Mouse (Mus musculus) neutrophil, adult 5-6 weeks (primary cell): Measurements from ENCODE around the gene Mrpl35. TPM values are rescaled to one million over a fixed set of nuclear protein-coding genes. Genes with fewer than 3 reads are reported as not detected.
"Not testable (repeated sequence)": the region's sequence is repeated elsewhere in the genome, so short reads cannot be mapped to it uniquely, and the experiment has no call there.

ENCODE experiments used
- ATAC-seq: fragments of 151-379, 151-347 bp; 2 replicates; pipeline ENCODE4 v1.8.0; 2017; ENCODE audit warnings: mild to moderate bottlenecking, moderate TSS enrichment; ENCODE audit not compliant: insufficient number of reproducible peaks, poor library complexity, low FRiP score, severe bottlenecking; ENCODE audit errors: extremely low read depth
- total RNA-seq: library from RNA; stranded (forward); fragments of 200-1000 nt; gene quantifications from 2 replicates; pipeline ENCODE4 v1.2.3, GENCODE M21; 2017

Gene Mrpl35
- 2.8 and 6.2 TPM in 2 replicates for total RNA-seq

DNA sequence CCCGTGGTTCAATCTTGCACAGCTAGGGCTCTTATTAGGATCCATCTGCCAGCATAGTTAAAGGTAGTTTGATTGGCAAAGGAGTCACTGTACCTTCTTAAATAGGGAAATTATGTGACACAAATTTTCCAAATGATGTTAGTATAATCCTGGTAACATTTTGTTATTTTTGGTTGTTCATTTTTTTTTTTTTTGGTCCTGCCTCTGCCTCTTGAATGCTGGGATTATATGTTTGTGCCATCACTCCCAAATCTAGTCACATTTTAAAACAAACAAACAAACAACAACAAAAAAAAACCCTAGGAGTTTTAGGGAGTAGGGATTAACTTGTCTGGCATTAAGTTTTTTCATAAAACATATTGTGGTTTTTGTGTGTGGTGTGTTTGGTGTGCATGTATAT is at the start of gene Mrpl35:
Gene Mrpl35 (minus strand): TSS at position 101 of the 400 bp plus-strand sequence.
- ATAC-seq = no peak

DNA sequence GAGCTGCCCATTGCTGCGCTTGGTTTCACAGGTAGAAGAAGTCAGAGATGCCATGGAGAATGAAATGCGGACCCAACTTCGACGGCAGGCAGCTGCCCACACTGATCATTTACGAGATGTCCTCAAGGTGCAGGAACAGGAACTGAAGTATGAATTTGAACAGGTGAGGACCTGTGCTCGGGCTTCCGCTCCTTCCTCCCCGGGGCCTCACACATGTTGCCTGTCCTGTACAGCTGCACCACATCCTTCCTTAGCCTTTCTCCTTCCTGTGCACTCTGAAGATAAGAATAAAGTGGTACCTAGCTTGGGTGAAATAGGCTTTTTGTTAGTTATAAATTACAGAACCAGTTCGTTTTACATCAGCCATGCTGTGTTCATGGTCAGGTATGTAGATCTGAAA is 44.6 kb upstream of the Mrpl35 start:
- ATAC-seq = no peak

DNA sequence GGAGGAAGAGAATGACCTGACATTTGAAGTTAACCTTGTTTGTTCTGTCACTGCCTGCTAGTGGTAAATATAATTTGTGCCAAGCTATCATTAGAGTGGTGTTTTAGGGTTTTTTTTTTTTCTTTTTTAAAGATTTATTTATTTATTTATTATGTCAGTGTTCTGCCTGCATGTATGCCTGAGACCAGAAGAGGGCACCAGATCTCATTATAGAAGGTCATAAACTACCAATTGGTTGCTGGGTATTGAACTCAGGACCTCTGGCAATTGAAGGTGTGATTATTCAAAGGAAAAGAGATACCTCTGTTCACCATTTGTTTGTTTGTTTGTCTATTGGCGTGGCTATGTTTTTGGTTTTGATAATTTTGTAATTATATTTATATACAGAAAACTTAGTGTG is 42.0 kb upstream of the Mrpl35 start:
- no peak for ATAC-seq

DNA sequence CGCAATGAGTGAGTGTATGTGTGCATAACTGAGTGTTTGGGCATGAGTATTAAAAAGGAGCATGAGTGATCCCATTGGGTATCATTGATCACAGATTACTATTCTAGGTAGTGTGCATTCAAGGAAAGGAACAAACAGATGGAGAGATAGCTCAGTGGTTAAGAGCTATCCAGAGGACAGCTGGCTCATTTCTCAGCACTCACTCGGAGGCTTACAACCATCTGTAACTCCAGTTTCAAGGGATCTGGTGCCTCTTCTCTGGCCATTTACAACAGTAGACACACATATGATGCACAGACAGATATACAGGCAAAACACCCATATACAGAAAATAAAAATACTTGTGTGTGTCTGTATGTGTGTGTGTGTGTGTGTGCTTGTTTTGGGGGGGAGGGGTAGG is 41.0 kb upstream of the Mrpl35 start:
- ATAC-seq = no peak

DNA sequence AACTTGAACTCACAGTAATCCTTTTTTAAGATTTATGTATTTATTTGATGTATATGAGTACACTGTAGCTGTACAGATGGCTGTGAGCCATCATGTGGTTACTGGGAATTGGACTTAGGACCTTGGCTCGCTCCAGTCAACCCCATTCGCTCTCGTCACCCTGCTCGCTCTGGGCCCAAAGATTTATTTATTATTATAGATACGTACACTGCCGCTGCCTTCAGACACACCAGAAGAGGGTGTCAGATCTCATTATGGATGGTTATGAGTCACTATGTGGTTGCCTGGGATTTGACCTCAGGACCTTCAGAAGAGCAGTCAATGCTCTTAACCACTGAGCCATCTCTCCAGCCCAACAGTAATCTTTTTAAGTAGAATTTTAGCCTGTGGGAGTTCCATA is 20.1 kb upstream of the Mrpl35 start:
- not testable (repeated sequence) for ATAC-seq

DNA sequence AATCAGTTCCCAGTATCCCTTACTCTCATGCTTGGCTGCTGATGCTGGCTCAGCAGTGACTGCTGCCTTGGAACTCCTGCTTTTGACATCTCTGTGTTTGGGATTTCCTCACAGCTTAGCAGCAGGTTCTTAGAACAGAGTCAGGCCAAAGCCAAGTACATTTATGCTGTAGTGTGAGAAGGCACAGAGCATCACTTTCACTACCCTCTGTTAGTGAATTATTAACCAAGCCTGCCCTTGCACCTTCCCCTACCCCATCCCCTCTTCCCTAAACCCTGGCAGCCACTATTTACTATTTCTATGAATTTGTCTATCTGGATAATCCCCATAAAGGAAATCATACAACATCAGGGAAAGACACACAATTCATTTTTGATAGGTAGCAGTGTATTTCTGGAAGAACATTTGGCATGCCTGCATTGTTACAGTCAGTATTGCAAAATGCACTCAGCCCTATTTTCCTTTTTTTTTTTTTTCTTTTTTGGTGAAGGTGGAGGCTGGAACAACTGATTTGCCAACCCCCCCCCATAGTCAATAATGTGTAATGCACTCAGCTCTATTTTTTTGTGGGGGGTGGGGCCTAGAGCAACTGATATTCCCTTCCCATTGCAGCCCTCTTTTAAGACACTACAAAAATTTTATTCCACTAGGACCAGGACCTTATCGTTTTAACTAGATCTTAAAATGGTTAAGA is 14.0 kb upstream of the Mrpl35 start:
- no peak for ATAC-seq

DNA sequence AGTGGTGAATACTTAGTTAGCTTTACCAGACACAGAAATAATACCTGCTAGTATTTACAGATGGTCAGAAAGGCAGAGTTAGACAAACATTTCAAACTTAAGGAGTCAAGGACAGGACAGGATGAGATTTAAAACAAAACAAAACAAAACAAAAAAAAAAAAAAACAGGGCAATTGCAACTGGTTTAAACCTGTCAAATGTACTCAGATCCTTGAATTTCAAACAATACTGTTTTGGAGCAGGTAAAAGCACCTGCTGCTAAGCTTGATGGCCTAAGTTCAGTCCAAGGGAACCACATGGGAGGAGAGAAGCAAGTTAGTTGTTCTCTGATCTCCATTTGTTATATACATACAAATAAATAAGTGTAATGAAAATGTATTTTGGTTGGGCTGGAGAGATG is 13.0 kb upstream of the Mrpl35 start:
- ATAC-seq = no peak

DNA sequence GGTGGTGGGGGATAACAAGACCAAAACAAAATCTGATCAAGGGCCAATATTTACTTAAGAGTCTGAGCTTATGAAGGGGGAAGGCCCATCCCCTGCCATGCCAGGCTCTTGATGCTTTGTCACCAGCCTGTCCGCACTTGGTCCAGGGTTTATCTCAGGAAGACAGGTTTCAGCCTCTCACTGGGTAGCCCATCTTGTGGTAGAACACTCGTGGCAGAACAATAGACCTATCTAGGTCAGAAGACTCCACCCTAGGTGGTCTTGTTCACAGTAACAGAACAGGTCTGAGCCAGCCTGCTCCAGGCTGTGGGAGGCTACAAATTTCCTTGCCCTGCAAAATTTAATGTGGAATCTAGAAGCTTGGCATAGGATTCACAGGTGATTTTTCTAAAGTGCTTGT is 10.0 kb upstream of the Mrpl35 start:
- no peak for ATAC-seq

DNA sequence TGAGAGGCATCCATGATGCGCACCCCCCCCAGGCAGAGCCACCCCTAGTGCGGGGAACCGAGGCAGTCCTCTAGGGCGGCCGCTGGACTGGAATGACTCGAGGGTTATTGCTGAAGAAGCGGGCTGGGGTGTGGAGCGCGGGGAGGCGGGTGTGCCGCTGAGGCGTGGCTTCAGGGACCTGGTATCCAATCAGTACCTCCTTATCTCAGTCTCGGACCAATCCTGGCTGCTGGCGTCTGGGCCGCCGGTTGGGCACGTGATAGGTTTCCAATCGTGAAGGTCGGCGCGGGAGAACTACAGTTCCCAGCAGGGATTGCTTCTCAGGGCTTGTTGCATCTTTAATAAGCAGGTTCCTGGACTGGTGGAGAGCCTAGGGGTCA is 4.8 kb upstream of the Mrpl35 start:
- ATAC-seq = peak; percentile 96

DNA sequence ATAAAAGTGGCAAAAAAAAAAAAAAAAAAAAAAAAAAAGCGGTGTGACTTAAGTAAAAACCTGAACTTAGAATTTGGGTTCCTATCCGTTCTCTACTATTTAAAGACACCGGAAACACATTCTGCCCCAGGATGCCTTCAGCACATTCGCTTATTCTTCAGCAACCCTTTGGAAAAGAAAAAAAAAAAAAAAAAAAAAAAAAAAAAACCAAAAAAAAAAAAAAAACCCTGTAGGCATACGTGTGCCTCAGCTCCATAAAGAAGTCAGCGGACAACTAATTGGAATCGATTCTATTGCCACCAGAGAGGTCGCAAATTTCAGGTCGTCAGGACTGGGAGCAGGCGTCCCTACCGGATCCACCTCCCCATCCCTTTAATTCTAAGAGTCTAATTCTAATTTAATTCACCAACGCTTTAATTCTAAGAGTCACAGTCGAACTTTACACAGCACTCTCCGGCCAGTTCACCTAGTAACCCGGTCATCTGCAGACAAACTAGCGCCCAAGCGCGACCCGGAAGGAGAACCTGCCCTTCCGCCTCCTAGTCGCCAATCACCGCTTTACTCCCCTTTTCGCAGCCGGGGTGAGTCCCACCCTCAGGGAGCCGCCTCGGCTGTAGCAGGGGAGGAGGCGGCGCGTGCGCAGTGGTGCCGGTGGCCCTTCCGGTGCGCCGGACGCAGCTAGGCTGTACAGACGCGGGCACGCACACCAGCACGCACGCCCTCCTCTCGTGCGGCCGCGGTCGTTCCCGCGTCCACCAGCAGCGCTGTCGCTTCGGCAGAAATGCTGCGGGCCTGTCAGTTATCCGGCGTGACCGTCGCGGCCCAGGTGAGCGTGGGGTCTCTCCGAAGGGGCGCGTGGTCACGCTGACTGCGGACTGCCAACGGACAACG is 4.2 kb upstream of the Mrpl35 start, which contains the start of gene Immt:
Gene Immt (plus strand): TSS at position 642 of the 891 bp plus-strand sequence.
- ATAC-seq = peak; percentile 93

DNA sequence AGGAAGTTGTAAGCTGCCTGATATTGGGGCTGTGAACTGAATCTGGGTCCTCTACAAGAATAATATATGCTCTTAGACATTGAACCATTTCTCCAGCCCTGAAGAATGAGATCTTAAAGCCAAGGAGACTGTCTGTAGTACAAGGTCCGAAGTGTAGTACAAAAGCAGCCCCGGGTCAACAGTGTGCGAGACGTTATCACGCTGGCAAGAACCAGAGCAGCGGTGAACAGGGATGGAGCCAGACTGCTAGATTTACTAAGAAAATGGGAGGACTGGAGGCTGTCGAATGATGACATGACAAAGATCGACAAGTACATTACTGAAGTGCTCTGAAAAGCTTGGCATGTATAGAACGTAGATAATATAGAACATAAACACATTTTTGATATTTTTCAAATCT is 3.0 kb upstream of the Mrpl35 start:
- ATAC-seq = no peak

DNA sequence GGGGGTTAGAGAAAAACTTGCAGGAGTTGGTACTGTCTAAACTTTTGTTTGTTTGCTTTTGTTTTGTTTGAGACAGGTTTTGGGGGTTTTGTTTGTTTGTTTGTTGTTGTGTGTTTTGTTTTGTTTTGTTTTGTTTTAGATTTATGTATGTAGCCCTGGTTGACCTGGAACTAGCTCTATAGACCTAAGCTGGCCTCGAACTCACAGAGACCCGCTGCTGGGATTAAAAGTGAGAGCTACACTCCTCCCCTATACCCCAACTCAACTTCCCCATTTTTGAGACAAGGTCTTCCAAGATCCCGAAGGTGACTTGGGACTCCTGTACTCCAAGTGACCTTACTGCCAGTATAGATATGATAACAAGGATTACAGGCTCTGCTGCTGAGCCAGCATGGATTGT is 2.8 kb downstream of the Mrpl35 start:
- no peak for ATAC-seq

DNA sequence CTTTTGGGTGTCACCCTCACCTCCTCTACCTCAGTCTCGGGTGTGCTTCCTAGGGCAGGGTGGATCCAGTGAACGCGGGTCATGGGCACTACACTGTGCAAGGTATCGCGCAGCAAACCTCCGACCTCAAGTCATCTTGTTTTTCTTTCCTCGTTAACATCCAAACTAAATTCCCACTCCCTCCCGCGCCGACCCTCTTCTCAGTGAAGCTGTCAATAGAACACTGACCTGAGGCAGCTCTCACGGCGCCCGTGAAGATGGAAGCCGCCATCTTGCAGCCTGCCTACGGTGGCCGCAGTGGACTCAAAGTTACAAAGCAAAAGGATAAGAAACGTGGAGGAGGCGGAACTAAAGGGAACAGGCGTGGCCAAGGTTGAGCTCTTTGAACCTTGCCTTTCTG is 3.3 kb downstream of the Mrpl35 start:
- peak; percentile 100 for ATAC-seq

DNA sequence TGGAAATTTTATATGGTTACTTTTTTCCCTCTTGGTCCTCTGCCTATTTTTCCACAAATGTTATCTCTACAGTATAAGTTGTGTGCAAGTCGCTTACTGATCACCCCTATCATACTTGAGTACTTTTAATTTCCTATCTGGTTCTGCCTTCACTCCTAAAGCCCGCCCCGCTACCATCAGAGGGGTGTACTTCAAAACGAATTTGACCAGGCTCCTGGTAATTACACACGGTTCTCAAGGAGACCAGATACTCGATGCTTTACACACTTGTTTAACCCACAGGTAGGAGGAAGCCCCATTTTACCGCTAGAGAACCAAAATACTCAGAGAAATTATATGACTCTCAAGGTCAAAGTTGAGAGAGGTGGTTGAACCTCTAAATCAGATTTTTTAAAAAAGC is 3.7 kb downstream of the Mrpl35 start:
- no peak for ATAC-seq

DNA sequence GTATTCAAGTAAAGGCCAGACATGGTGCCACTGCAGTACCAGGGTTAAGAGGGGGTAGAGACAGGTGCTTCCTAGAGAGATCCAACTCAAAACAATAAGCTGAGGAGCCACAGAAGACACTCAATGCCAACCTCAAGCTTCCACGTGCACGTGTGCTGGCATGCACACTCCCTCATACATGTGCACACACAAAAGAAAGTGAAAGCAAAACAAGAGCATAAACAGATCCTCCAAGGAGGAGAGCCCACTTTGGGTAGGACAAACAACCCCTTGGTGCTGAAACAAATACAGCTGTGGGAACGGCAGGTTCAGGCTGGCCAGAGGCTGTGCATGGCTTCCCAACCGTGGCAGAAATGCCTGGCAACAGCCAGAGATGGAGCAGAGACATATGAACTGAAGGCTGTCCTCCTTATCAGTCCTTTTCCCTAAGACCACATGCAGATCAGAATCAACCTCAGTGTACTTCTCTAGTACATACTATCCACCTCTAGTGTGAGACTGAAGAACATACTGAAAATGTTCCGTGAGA is 6.9 kb downstream of the Mrpl35 start:
- no peak for ATAC-seq

DNA sequence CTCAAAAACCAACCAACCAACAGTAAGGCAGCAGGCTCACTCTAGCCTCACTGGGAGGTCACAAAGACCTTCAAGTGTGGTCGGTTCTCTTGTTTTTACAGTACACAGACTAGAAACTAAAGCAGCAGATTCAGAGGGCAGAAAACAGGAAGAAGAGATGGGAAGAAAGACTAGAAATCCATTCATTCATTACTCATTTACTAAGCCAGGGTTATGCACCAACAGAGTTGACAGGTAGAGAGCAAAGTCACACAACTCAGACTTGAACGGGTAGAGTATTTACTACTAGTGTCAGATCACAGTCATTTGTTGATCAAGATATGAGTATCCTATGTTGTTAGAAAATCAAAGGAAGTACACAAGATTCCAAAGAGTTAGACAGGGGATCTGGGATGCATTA is 13.9 kb downstream of the Mrpl35 start:
- no peak for ATAC-seq

DNA sequence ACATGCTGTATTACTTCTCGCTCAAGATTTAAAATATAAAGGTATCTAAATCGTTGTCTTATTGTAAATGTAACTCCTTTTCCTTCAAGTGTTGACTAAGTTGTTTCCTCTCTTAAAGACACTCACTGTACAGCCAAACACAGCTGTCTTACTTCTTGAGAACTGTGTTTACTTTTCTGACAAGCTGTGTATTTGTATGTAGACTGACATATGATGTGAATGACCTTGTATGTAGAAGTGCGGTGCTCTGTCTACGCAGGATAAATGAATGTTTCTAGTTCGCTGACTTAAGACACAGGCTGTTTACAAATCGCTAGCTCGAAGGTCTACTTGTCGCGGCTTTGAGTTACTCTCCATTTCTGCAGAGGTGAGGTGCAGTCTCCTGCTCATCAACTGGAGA is 16.9 kb downstream of the Mrpl35 start:
- ATAC-seq = no peak

DNA sequence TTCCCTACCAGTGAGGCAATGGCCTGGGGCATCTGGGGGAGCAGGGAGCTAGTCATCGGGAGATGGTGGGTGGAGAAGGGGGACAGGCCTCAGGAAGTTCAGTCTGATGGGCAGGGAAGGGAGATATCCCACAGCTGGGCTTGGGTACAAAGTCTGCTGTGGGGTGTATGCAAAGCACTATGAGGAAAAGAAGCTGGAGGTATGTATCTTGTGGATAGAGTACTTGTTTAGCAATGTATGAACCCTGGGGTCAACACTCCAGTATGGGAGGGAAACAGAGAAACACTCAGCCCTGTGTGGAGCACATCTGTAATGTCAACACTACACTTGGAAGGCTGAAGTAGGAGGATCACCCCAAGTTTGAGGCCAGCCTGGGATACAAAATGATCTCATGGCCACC is 20.1 kb downstream of the Mrpl35 start:
- no peak for ATAC-seq

DNA sequence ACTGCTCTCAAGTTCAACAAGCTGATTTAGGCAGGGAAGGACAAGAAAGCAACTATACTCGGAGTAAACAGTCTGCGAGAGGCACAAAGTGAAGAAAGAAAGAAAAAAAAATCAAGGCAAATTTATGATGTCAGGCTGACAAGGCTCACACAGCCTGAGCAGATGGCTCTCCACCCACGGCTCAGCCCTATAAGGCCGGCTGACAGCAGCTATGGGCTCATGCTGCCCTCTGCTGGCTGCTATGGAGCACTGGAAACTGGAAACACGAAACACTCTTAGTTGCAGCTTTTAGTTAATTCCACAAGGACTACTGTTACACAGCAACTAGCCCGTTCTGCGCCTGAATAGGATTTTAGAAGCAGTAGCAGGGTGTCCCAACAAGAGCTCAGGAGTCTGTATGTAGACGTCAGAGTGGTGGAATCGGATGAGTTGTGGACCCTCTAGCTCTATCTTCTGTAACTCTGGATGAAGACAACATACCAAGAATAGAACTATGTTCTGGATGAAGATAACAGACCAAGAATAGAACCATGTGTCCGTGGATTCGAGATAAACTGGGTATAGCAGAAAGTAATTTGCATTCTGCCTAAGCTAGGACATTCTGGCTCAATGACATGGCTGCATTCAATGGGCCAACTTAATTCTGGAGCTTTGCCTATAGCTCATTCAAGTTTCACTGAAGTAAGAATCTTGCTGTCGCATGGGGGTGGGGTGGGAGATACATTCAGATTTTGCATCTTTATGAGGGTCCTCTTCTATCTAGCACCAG is 22.5 kb downstream of the Mrpl35 start:
- ATAC-seq = peak; percentile 74
